Mouse (Mus musculus): ENCODE measurements at regions not wholly inside any gene's neighbourhood (a gene's known extent, or its start where the extent isn't known, plus 50 kb on each side); places are given as distances from the start of the nearest gene placed in this dataset.
"Not testable (repeated sequence)": the region's sequence is repeated elsewhere in the genome, so short reads cannot be mapped to it uniquely, and the experiment has no call there.

DNA sequence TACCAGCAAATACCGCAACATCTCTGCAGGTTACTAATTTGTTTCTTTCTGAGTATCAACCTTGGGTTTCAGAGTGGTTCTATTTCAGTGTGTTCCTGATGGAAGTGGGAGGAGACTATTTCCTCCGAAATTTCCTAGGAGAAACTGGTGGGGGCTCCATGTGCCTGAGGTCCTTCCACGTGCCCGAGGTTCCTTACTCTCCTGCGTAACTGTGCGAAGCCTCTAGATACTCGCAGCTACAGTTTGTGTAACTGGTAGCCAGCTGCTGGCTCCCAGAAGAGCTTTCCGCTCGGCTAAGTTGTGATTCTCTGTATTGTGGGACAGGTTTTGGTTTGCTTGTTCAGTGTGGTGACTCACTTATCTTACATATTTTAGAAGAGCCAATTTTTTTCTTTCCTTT lies 184.3 kb upstream of the Tmem45b start:
- 81% methylated on average over 9 of the region's 9 CpGs for WGBS

DNA sequence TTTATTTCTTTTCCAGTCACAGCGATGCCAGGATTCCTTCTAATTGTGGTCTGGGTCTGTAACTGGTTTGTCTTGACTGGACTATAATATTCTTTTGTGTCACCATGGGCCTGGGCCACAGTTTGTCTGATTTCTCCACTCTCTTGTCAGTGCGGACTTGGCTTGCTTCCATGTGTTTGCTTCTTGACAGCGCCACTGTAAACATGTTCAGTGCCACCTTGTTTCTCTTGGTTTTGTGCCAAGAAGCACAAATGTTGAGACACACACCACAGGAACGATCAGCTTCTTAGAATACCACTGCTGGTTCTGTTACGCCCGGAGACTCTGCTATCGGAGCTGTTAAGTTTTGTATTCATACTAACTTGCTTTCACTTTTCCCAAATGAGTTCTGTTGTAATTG lies 180.9 kb upstream of the Tmem45b start:
- Histone ChIP-seq H3K9ac (no peak overlapping the region), H3K9me3 (no peaks in the 10 kb centered on the region), H3K36me3 (no peaks in the 10 kb centered on the region), H3K27ac (replicated peaks) (no peak overlapping the region), H3K27me3 (no peaks in the 10 kb centered on the region), H3K4me3 (no peak overlapping the region), H3K4me2 (no peak overlapping the region), H3K4me1 (replicated peaks) (no peaks in the 10 kb centered on the region)
- ATAC-seq (ENCODE audit: low read depth) = no peak
- WGBS = 81% methylated on average over 7 of the region's 7 CpGs

More for the DNA sequence above, 184.3 kb upstream of the Tmem45b start:
- no peaks in the 10 kb centered on the region for H3K4me1 ChIP-seq (replicated peaks)
- no peaks in the 10 kb centered on the region for H3K36me3 ChIP-seq
- ATAC-seq (ENCODE audit: low read depth) = no peak
- H3K4me3 ChIP-seq = no peak overlapping the region
- no peaks in the 10 kb centered on the region for H3K27me3 ChIP-seq
- no peaks in the 10 kb centered on the region for H3K9me3 ChIP-seq
- H3K9ac ChIP-seq = no peak overlapping the region
- H3K4me2 ChIP-seq = no peak overlapping the region
- H3K27ac ChIP-seq (replicated peaks) = no peak overlapping the region

DNA sequence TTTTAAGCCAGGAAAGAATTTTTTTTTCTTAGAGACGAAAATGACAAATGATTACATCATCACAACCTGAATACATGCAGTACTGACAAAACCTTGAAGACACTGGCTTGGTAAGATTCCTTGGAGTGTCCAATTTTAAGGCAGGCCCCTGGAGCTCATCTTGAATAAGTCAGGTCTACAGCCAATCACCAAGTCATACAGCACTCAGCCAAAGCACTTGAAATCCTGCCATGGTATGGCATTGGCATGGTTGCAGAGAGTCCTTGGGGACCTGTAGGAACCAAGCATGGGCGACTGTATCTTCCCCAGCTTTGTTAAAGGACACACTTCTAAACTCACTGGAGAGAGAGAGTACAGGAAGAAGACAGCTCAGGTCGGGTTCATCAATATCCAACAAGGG lies 179.8 kb upstream of the Tmem45b start:
- no peak overlapping the region for H3K9ac ChIP-seq
- WGBS = 88% methylated on average over 3 of the region's 3 CpGs
- H3K27me3 ChIP-seq = no peaks in the 10 kb centered on the region
- no peak overlapping the region for H3K27ac ChIP-seq (replicated peaks)
- no peaks in the 10 kb centered on the region for H3K9me3 ChIP-seq
- H3K4me2 ChIP-seq = no peak overlapping the region
- H3K36me3 ChIP-seq = no peaks in the 10 kb centered on the region
- no peak overlapping the region for H3K4me3 ChIP-seq
- ATAC-seq (ENCODE audit: low read depth) = no peak
- H3K4me1 ChIP-seq (replicated peaks) = no peaks in the 10 kb centered on the region

DNA sequence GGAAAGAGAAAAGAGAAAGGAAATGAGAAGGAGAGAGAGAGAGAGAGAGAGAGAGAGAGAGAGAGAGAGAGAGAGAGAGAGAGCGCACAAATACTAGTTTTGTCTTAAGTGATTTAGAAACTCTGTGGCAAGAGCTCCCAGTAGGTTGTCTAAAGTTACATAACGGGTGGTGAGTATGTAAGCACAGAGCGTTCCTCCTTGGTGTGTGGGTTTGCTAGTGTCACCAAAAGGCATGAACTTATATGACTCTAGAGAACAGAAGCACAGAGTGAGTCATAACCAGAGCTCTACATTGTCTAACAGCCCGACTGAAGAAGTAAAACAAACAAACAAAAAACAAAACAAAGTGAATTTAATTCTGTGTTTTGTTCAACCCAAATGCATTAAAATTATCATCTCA lies 177.9 kb upstream of the Tmem45b start:
- H3K27me3 ChIP-seq = no peaks in the 10 kb centered on the region
- H3K36me3 ChIP-seq = no peaks in the 10 kb centered on the region
- H3K9ac ChIP-seq = no peak overlapping the region
- H3K4me2 ChIP-seq = no peak overlapping the region
- no peak overlapping the region for H3K4me3 ChIP-seq
- H3K4me1 ChIP-seq (replicated peaks) = no peaks in the 10 kb centered on the region
- 0 out of 2 replicates have a peak, but pooled peaks cover under 1% of the 10 kb centered on the region for H3K9me3 ChIP-seq
- no peak overlapping the region for H3K27ac ChIP-seq (replicated peaks)
- 86% methylated on average over 4 of the region's 4 CpGs for WGBS
- ATAC-seq (ENCODE audit: low read depth) = no peak

DNA sequence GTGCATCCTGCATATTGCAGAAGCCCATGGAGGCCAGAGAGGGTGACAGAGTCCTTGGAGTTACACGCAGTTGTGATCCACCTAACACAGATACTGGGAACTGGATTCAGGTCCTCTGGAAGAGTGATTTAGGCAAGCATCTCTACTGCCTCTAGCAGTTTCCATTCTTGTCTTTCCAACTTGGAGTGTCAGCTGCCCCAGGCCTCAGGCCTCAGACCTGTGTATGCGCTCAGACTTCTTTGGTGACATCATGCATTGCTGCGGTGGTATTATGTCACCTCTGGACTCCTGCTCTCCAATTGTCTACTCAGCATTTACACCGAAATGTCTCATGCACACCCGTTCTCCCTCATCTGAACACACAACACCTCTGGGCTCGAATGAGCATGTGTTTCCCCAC lies 164.0 kb upstream of the Tmem45b start:
- H3K4me2 ChIP-seq = no peak overlapping the region
- H3K27me3 ChIP-seq = no peaks in the 10 kb centered on the region
- no peaks in the 10 kb centered on the region for H3K9me3 ChIP-seq
- H3K36me3 ChIP-seq = no peaks in the 10 kb centered on the region
- WGBS = 85% methylated on average over 6 of the region's 6 CpGs
- ATAC-seq (ENCODE audit: low read depth) = no peak
- H3K9ac ChIP-seq = no peak overlapping the region
- H3K4me3 ChIP-seq = no peak overlapping the region
- no peak overlapping the region for H3K27ac ChIP-seq (replicated peaks)
- no peaks in the 10 kb centered on the region for H3K4me1 ChIP-seq (replicated peaks)

DNA sequence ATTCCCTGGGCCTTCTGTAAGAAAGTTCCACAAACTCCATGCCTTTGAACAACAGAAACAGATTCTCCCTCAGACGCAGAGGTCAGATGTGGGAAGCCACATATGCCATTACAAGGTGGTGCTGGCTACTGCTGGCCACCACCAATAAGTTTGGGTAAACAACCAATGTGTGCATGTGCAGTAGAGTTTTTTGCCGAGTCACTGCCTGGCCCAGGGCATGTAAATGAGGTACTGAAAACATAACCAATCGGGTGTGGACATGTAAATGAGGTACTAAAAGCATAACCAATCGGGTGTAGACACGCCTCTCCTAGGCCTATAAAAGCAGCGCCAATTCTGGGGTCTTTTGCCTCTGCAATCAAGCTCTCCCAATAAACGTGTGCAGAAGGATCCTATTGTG lies 157.3 kb upstream of the Tmem45b start:
- H3K4me2 ChIP-seq; H3K27me3 ChIP-seq; H3K4me1 ChIP-seq (replicated peaks); H3K4me3 ChIP-seq; H3K9ac ChIP-seq; H3K36me3 ChIP-seq; H3K9me3 ChIP-seq; H3K27ac ChIP-seq (replicated peaks); ATAC-seq (ENCODE audit: low read depth): not testable (repeated sequence)
- WGBS = 93% methylated on average over 7 of the region's 7 CpGs

DNA sequence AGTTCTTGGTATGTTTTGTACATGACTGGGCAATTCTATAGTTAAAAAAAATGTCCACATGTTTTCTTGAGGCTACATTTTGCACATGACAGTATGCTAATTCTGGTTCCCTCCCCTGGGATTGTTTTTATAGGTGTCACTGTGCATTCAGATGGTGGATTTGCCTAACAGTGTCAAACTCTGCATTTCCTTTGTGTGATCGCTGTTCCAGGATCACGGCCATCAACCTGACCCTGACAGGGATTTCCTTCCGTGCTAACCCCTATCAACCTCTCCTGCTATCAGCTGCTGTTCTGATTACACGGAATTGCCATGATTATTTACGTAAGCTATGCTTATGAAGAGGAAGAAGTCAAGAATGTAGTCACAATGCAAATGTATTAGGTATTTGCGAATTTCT lies 155.1 kb upstream of the Tmem45b start:
- Histone ChIP-seq H3K9me3 (no peaks in the 10 kb centered on the region), H3K27ac (replicated peaks) (no peak overlapping the region), H3K4me2 (no peak overlapping the region), H3K9ac (no peak overlapping the region), H3K36me3 (no peaks in the 10 kb centered on the region), H3K27me3 (no peaks in the 10 kb centered on the region), H3K4me3 (no peak overlapping the region), H3K4me1 (replicated peaks) (no peaks in the 10 kb centered on the region)
- ATAC-seq (ENCODE audit: low read depth) = no peak
- 71% methylated on average over 6 of the region's 6 CpGs for WGBS

DNA sequence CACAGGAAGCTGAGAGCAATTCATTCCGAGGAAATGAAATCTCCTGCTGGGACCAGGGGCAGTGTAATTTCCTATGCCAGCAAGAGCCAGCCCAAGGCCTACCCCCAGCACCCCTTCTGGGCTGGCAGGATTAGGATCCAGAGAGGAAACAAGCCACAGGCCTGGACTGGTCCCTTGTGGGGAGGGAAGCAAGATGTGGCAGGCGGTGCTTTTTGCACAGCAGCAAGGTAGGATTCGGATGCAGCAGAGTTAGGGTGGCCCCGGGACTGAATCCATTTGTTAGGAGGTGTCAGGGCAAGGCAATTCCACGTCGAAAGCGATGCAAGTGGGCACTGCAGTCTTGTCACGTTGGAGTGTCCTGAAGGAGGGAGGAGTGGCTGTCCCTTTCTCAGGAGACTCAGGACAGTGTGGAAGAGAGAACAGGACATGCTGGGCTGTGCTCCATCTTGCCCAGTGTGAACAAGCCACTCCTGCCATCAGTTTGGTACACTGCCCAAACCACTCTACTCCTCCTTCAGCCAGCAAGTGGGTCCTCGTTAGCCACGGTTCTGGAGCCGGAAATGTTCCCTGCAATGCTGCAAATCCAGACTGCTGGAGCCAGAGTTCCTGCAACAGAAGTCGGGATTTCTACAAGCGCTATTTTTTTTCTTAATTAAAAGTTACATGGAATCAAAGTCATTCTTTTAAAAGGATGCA lies 150.1 kb upstream of the Tmem45b start:
- no peaks in the 10 kb centered on the region for H3K36me3 ChIP-seq
- H3K4me1 ChIP-seq (replicated peaks) = no peaks in the 10 kb centered on the region

DNA sequence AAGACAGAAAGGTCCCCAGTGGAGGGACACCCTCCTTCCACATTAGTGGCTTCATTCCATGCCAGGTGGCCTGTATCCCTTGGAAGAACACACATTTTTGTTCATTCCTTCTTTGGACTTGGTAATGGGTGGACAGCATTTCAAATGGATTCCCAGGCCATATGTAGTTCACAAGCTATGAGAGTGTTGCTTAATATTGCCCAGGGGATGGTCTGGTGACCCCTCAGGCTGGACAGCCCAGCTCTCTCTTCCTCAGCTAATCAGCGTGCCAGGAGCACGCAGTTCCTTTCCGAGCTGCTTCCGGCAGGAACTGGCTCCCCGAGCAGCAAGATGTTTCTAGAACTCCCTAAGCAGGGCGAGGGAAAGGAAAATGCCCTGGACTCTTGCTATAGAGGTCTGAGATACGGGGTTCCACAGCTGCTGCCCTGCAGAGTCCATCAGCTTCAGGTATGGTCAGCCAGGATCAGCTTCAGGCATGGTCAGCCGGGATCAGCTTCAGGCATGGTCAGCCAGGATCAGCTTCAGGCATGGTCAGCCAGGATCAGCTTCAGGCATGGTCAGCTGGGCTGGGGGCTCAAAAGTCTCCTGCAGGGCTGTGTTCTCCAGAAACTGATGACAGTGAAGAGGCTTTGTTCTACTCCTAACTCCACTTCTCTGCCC lies 146.9 kb upstream of the Tmem45b start:
- no peak overlapping the region for H3K4me2 ChIP-seq
- H3K9ac ChIP-seq = no peak overlapping the region
- 88% methylated on average over 8 of the region's 8 CpGs for whole genome bisulfite sequencing
- no peak for ATAC-seq (ENCODE audit: low read depth)
- no peaks in the 10 kb centered on the region for H3K27me3 ChIP-seq
- no peak overlapping the region for H3K4me3 ChIP-seq
- no peaks in the 10 kb centered on the region for H3K36me3 ChIP-seq
- no peak overlapping the region for H3K27ac ChIP-seq (replicated peaks)
- no peaks in the 10 kb centered on the region for H3K9me3 ChIP-seq
- H3K4me1 ChIP-seq (replicated peaks) = no peaks in the 10 kb centered on the region

More for the DNA sequence above, 150.1 kb upstream of the Tmem45b start:
- H3K9ac ChIP-seq = no peak overlapping the region
- no peak overlapping the region for H3K4me2 ChIP-seq
- no peaks in the 10 kb centered on the region for H3K27me3 ChIP-seq
- ATAC-seq (ENCODE audit: low read depth) = no peak
- H3K9me3 ChIP-seq = no peaks in the 10 kb centered on the region
- H3K4me3 ChIP-seq = no peak overlapping the region
- 62% methylated on average over 13 of the region's 13 CpGs for WGBS
- H3K27ac ChIP-seq (replicated peaks) = no peak overlapping the region

DNA sequence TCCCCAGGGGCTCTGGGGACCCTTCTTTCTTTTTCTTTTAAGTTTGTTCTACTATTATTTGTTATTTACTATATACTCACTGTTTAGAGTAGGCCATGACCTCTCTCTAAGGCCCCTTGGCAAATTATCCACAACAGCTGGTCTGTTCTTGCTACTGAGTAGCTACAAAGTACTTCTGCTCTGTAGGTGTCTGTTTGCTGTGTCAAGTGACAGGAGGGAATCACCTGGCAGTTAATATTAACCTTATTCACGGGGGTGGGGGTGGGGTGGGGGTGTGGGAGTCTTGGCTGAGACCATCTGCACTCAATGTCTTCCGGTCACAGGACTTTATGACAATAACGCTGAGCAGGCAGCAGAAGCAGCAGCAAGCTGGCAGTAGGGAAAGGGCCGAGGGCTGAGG lies 146.4 kb upstream of the Tmem45b start:
- Histone ChIP-seq H3K4me3 (no peak overlapping the region), H3K27ac (replicated peaks) (no peak overlapping the region), H3K4me2 (no peak overlapping the region), H3K27me3 (no peaks in the 10 kb centered on the region), H3K9ac (no peak overlapping the region), H3K9me3 (no peaks in the 10 kb centered on the region), H3K4me1 (replicated peaks) (no peaks in the 10 kb centered on the region), H3K36me3 (no peaks in the 10 kb centered on the region)
- ATAC-seq (ENCODE audit: low read depth) = no peak
- WGBS = 68% methylated on average over 4 of the region's 4 CpGs

DNA sequence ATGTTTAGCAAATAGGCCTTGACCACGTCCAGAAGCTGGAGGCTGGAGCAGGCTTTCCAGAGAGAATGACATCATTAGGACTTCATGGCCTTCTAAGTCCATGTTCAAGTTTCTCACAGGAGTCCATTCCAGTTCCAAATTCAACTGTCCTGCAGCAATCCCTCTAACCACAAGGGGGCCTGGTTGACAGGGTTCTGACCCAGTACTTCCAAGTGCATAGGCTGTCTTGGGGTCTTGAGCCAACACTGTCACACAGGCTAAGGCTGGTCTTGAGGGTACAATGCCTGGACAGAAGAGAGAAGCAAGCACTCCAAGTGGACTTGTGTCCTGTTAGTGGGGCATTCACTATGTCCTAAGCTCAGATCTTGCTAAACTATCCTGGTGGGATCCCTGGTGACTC lies 145.9 kb upstream of the Tmem45b start:
- Histone ChIP-seq H3K9me3 (no peaks in the 10 kb centered on the region), H3K4me2 (no peak overlapping the region), H3K27me3 (no peaks in the 10 kb centered on the region), H3K9ac (no peak overlapping the region), H3K4me3 (no peak overlapping the region), H3K4me1 (replicated peaks) (no peaks in the 10 kb centered on the region), H3K36me3 (no peaks in the 10 kb centered on the region), H3K27ac (replicated peaks) (no peak overlapping the region)
- ATAC-seq (ENCODE audit: low read depth) = no peak
- WGBS = 73% methylated on average over 1 of the region's 1 CpGs

DNA sequence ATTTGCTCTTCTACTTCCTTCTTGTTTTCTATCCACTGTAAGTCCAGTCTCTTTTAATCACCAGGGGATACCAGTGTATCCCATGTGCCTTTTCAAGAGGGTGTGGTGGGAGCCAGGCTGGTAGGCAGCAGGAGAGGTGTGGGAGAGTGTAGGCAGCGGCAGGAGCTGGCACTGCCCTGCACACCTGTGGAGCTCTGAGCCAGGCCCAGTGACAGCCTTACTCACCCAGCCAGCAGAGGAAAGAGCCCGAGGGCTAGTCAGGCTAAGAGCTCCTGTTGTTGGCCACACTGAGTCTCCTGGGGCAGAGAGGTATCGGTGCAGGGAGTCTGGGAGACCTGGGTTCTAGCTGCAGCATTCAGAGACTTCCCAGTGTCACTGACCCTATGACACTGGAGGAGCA lies 145.5 kb upstream of the Tmem45b start:
- H3K9ac ChIP-seq = no peak overlapping the region
- H3K9me3 ChIP-seq = no peaks in the 10 kb centered on the region
- H3K4me2 ChIP-seq = no peak overlapping the region
- no peak overlapping the region for H3K4me3 ChIP-seq
- no peaks in the 10 kb centered on the region for H3K36me3 ChIP-seq
- H3K27me3 ChIP-seq = no peaks in the 10 kb centered on the region
- no peak overlapping the region for H3K27ac ChIP-seq (replicated peaks)
- no peaks in the 10 kb centered on the region for H3K4me1 ChIP-seq (replicated peaks)
- 83% methylated on average over 3 of the region's 3 CpGs for WGBS
- no peak for ATAC-seq (ENCODE audit: low read depth)
